Mouse (Mus musculus) CD4-positive, CD25-positive, alpha-beta regulatory T cell, adult 4 months (primary cell): ENCODE measurements around the gene Nudt14. TPM values are rescaled to one million over a fixed set of nuclear protein-coding genes. Genes with fewer than 3 reads are reported as not detected.

Experiments used
- ATAC-seq: one replicate; pipeline ENCODE4 v1.8.0; 2017
- polyA plus RNA-seq, 2 experiments: library from polyadenylated mRNA; unstranded; fragments of 100-300 nt; shearing (Covaris generic); gene quantifications; one replicate each; pipeline ENCODE4 v1.2.1; 2017

Gene Nudt14
- polyA plus RNA-seq, result 10 to 100 TPM; 38.1 to 42.5 TPM

GRCm38 (mm10) chr12:112941776-112942713 is at the start of gene Nudt14:
Gene Nudt14, minus strand, starts transcription at chr12:112942124.
- ATAC-seq, result peak; percentile 88

GRCm38 (mm10) chr12:112991444-112991843 is 49.5 kb upstream of the Nudt14 start:
- no peak for ATAC-seq

GRCm38 (mm10) chr12:112990706-112991405 is 48.9 kb upstream of the Nudt14 start:
- no peak for ATAC-seq

GRCm38 (mm10) chr12:112987877-112988276 is 46.0 kb upstream of the Nudt14 start:
- no peak for ATAC-seq

- peak; percentile 73 for ATAC-seq
Observed at GRCm38 (mm10) chr12:112985346-112985745, 43.4 kb upstream of the Nudt14 start.

- no peak for ATAC-seq
Observed at GRCm38 (mm10) chr12:112982031-112982430, 40.1 kb upstream of the Nudt14 start.

- ATAC-seq, result no peak
Observed at GRCm38 (mm10) chr12:112977156-112977555, 35.2 kb upstream of the Nudt14 start.

GRCm38 (mm10) chr12:112976371-112977073 is 34.6 kb upstream of the Nudt14 start, which contains the start of gene Btbd6:
Gene Btbd6, plus strand, starts transcription at chr12:112976482.
- ATAC-seq, result peak; percentile 97

- ATAC-seq, result no peak
Observed at GRCm38 (mm10) chr12:112974736-112975135, 32.8 kb upstream of the Nudt14 start.

- no peak for ATAC-seq
Observed at GRCm38 (mm10) chr12:112969616-112970015, 27.7 kb upstream of the Nudt14 start.

GRCm38 (mm10) chr12:112968943-112969342 is 27.0 kb upstream of the Nudt14 start:
- no peak for ATAC-seq

- ATAC-seq, result no peak
Observed at GRCm38 (mm10) chr12:112965783-112966182, 23.9 kb upstream of the Nudt14 start.

GRCm38 (mm10) chr12:112961872-112962271 is 19.9 kb upstream of the Nudt14 start:
- ATAC-seq, result no peak

- ATAC-seq, result no peak
Observed at GRCm38 (mm10) chr12:112961428-112961827, 19.5 kb upstream of the Nudt14 start.

GRCm38 (mm10) chr12:112959421-112959820 is 17.5 kb upstream of the Nudt14 start:
- ATAC-seq, result peak; percentile 91

GRCm38 (mm10) chr12:112958303-112958702 is 16.4 kb upstream of the Nudt14 start:
- peak; percentile 67 for ATAC-seq

GRCm38 (mm10) chr12:112955800-112956199 is 13.9 kb upstream of the Nudt14 start:
- ATAC-seq, result peak; percentile 51

GRCm38 (mm10) chr12:112952926-112953565 is 11.1 kb upstream of the Nudt14 start:
- no peak for ATAC-seq

- ATAC-seq, result no peak
Observed at GRCm38 (mm10) chr12:112952433-112952832, 10.5 kb upstream of the Nudt14 start.

- ATAC-seq, result no peak
Observed at GRCm38 (mm10) chr12:112951150-112951842, 9.4 kb upstream of the Nudt14 start.

GRCm38 (mm10) chr12:112950761-112951129 is 8.8 kb upstream of the Nudt14 start:
- ATAC-seq, result peak; percentile 10
